Mouse (Mus musculus) megakaryocyte-erythroid progenitor cell, adult 5-6 weeks (primary cell): ENCODE results near the gene Slc35e4. TPM values are rescaled to one million over a fixed set of nuclear protein-coding genes. Genes with fewer than 3 reads are reported as not detected.
A peak's percentile ranks its signal among the peaks of the same experiment; 100 is the strongest.
"Not testable (repeated sequence)": the region's sequence is repeated elsewhere in the genome, so short reads cannot be mapped to it uniquely, and the experiment has no call there.

Experiments
- ATAC-seq: replicated peaks from 2 replicates; pipeline ENCODE4 v1.8.0; 2016; ENCODE audit warnings: mild to moderate bottlenecking, inconsistent platforms; ENCODE audit not compliant: severe bottlenecking, poor library complexity, low FRiP score, low TSS enrichment
- total RNA-seq, 2 experiments: library from RNA; stranded (forward) in 1 of 2; stranded (reverse) in 1 of 2; fragments of 200-1000, 215-1000 nt in 1 of 2; fragments of >200 nt in 1 of 2; fragmentation: Nextera tagmentation in 1 of 2; gene quantifications; 2 replicates each; pipeline ENCODE4 v1.2.3; 2014 to 2017

The Slc35e4 gene
- total RNA-seq, 2 experiments from 2014 or later, result 0.09 TPM; not detected in 1

DNA sequence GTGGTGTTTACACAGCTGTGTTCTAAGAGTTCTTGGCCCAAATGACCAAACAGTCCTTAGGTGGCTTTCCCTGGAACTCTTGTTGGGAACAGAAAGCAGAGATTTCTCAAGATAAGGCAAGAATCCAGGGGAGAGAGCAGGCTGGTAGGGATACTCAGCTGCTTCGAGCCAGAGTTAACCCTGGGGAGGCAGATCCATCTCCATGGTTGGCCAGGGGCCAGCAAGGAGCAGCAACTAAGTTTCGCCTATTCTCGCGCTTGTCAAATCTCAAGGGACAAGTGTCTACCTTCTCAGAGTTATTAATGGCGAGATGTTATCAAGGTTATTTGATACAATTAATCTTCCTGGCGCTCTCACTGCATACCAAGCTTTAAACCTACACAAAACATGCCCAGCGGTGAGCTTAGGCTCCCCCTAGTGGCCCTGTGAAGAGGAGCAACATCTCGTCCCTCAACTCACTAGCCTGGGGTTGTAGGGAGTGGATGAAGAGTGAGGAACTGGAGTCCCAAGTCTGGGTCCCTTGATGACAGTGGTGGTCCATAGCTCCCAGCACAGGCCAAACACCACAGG, 6.9 kb upstream of the Slc35e4 start:
- ATAC-seq, result peak; percentile 85

DNA sequence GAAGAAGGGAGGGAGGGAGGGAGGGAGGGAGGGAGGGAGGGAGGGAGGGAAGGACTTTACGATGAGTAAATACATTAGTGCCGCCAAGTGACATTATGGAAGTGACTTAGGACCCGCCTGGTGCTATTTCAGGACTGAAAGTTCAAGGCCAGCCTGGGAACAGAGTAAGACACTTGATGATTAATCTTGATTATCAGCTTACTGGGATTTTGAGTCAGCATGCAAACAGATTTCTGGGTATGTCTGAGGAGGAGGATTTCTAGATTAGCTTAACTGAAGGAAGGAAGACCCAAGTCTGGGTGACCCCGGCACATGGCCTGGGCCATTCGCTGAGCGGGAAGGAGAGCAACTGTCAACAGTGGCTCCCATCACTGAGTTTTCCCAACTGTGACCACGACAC, 6.0 kb upstream of the Slc35e4 start:
- no peak for ATAC-seq

DNA sequence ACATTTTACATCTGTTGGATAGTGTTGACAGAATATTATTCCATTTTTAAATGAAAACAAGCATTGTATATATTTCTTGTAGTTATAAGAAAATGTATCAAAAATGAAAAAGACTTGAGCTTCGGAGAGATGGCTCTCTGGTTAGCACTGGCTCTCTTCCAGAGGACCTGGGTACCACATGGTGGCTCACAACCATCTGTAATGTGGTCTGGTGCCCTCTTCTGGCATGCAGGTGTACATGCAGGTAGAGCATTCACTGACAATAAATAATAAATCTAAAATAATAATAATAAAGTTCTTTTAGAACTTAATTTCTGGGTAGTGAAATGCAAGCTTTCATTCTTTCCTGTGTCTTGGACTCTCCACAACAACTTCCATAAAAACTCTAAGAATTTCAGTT, 4.3 kb upstream of the Slc35e4 start:
- ATAC-seq, result no peak

DNA sequence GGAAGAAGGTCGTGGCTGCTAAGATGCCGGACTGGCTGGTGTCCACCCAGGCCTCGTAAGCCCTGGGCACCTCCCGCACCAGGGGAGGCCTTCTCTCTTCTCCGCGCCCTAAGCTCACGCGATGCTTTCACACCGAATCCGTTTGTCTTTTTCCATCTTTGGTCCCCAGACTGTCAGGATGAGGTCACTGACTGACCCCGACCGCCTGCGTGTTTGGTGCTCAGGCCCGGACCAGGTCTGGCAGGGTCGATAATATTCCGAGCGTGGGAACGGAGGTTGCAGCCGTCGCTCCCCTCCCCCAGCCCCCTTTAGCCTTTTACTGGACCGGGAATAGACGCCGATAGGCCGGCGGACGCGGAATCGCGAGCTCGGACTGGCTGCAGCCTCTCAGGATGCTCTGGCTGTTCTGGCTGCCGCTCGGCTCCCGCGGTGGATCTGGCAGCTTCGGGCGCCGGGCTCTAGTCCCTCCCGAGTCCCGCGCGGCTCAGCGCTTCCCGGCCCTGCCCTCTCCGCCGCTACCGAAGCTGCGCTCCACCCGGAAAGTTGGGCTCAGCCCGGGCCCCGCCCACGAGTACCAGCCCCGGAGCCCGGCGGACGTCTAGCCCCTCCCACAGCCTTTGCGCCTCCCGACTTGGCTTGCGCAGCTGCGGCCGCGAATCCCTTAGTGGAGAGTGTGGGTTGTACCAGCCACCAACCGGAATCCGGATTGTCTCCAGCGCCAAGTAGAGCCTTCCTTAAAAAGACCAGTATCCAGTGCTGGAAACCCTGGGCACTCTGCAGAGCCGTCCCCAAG, 952 bp downstream of the Slc35e4 start:
- peak; percentile 84 for ATAC-seq

DNA sequence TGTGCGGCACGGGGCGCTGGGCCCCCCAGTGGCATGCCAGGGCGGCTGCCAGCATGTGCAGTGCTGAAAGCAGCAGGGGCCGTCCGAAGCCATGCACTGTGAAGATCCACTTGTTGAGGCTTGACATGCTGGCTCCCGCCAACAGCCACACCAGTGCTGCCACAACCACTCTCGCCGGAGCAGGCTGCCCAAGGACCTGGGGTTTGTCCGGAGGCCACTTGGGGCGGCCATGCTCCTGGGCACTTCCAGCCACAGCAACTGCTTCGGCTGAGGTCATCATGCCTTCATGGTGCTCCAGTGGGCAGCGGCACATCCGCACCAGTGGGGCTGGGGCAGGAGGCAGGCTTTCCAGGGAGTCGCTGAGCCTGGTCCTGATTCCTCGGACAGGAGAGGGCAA, 1.6 kb downstream of the Slc35e4 start:
- ATAC-seq, result no peak

DNA sequence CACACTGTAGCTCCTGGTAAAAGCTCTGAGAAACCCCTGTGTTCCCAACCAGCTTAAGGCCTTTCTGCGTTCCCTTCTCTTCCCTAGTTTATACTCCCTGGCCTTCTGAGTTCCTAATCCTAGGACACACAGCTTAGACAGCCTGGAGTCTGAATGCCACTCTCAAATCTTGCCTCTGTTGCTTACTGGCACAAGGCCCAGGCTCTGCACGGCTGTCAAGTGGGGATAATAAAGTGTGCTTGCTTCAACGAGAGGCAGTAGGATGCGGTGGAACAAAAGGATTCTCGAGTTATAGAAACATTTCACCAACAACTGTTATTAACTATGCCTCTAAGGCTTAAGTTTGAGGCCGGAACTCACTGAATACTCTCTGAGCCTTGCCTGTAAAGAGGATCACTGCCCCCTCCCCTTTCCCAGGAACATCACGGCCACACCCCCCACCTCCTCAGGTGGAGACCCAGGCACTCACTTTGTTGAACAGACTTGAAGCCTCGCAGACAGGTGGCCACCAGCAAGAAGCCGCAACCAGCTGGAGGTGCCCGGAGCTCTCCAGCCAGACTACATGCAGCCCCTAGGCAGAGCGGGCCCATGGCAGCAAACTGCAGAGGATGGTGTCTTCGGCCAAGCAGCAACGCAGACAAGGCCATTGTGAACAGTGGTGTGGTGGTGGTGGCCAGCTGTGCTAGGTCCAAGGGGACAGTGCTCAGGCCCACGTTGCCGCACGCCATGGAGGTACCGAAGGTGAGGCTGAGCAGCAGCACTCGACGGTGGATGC, 2.2 kb downstream of the Slc35e4 start:
- ATAC-seq, result no peak

DNA sequence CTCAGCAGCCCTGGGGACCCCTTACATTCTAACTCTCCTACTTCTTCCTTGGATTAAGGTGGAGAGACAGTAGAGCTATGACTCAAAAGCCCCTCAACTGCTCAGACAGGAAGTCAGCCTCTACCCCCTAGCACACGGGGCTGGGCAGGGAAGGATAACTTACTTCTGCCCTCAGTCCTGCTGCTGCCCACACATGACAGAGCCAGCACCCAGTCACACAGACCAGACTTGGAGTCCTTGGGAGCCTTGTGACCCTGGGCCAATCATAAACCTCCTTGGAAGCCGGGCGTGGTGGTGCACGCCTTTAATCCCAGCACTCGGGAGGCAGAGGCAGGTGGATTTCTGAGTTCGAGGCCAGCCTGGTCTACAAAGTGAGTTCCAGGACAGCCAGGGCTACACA, 3.0 kb downstream of the Slc35e4 start:
- not testable (repeated sequence) for ATAC-seq

DNA sequence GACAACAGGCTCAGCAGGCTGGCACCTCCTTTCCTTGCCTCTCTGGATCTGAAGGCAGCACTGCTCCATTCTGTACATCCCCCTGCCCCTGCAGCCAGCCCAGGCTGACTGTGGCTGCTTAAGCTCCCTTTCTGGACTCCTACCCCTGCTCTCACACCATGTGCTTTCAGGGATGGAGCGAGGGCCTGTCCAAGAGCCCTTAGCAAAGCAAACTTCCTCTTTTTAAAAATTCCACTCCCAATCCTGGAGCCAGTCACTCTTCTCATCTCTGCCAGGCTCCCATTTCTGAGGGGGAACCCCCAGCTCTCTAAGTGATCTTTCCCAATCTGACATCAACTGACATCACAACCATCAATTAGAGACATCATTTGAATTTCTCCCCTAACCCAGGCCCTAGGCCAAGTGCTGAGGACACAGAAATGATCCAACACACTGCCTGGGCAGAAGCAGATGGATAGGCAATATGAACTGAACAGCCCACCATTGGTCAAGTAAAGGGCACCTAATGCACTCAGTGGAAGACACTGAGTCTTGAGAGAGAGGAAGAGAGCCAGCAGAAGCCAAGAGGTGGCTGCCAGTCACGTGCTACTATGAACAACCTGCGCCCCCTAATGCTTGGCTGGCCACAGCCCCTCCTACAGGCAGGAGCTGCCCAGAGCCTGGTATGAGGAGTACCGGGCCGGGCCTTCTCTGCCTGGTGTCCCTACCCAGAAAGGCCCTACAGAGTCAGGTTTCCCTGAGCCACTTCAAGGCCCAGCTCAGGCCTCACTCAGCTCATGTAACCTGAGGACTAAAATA, 3.8 kb downstream of the Slc35e4 start:
- ATAC-seq, result no peak

DNA sequence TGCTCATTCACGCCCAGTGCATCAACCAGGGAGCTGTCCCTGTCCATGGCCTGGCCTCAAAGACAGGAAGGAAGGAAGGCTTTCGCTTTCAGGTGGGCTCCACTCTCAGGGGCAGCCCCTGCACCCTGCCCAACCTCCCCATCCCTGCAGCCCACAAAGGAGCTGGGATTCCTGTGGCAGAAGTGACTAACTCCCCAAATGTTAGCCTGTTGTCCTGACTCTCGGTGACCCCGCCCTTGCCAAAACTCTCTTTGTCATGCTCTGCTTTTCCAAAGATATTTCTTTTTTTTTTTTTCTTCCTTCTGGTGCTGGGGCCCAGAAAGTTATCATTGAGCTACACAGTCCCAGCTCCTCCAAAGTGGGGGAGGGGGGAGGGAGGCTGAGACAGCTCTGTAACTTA, 5.2 kb downstream of the Slc35e4 start:
- no peak for ATAC-seq

DNA sequence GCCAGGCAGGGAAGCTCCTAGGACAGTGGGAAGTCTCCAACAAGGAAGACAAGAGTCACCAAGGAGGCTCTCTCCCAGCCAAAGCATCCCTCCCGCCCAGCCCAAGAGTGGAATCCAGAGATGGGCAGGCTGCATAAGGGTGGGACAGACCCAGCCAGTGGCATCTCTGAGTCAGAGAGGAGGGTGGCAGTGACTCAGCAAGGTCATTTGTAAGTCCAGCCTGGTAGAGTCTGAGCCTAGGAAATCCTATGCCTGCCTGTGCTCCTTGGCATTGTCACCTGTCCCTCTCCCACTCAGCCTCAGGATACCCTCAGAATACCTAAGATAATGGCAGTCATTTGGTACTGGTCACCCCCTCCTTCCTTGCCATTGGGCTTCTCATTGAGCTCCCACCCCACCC, 9.0 kb downstream of the Slc35e4 start:
- no peak for ATAC-seq

DNA sequence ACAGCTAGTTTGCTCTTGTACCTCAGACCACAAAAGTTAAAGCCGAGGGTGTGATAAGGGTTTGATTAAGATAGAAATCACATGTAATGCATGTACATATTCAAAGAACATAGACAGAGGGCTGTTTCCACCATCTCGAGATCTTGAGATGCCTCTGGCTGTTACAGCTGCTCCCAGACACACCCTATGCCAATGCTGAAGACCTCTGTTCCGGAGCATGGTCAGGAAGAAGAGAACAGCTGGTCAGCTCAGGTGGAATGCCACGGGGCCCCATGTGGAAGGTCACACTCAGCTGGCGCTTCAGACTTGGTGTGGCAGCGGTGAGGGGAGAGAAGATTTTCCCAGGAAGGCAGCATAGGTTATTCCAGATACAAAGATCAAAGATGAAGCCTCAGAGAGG, 9.8 kb downstream of the Slc35e4 start:
- no peak for ATAC-seq

DNA sequence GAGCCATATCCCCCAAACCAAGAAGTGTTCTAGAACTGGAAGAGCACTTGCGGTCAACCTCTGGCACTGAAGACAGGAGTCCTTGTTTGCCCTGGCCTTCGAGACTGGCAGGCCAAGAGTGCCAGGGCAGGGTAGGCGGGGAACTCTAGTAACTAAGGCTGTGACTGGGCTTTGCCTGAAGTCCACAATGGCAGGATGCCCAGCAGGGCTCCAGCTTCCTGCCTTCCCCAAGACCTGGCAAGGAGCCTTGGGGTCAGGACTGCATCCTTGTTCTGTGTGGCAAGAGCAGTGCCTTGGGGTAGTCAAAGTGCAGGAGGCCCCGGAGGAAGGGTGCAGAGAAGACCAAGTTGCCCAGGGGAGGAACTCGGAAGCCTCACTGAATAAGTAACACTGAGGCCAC, 11.4 kb downstream of the Slc35e4 start:
- ATAC-seq, result no peak

DNA sequence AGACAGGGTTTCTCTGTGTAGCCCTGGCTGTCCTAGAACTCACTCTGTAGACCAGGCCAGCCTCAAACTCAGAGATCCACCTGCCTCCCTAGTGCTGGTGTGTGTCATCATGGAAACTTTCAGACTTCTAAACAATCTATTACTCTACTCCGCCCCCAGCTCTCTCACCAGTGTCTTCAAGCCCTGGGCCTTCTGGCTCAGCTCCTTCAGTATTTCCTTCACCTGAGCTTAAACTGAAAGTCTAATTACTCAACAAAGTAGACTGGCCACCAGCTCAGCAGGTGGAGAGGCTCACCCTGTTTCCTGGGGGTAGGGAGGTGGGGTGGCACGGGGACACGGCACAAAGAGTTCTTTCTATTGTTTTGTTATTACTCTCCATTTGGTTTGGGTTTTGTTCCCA, 11.9 kb downstream of the Slc35e4 start:
- ATAC-seq, result no peak

DNA sequence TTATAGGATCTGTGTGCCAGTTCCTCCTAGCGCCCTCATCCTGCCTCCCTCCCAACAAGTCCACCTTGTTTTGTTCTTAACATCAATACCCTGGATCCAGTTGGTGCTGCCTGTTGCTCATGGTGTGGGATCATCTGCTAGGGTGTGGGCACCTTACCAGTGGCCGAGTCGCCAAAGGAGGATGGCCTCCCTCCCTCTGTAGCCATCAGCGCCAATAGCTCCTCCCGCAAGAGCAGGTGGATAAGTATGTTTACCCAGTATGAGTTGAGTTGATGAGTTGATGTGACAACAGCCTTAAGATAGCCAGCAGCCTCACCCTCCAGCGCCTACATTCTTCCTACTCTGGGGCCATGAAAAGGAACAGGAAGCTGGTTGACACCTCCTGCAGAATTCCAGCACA, 14.2 kb downstream of the Slc35e4 start:
- no peak for ATAC-seq

DNA sequence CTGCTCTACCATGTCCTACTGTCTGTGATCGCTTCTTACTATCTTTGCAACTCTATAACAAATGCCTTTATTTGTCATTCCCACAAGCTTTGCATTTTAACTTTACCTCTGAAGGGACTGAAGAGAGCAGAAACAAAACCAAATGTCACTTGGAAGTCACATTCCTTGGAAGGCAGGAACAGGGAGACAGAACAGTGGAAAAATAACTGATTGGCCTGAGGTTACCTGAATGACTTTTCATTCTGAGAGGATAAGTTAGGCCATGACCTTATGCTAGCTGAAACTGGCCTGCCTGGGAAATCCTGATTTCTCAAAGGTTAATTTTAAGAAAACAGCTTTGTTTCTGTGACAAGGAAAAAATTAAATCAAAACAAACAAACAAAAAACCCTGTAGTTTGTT, 18.5 kb downstream of the Slc35e4 start:
- ATAC-seq, result no peak

DNA sequence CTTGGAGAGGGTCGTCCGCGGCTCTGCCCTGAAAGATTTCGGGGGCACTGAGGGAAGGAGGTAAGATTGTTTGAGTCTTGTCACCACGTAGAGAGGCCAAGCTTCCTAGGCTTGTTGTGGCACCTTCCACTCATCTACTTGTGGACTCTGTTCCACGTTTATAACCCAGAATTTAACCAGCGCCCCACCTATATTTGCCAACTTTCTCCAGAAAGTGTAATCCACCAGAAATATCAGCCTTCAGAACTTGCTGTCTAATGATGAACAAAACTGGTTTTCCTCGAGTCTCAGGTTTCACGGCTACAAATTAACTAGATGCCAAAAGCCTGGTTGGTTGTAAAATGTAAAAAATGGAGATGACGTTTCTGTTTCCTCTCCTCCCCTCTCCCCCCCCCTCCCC, 19.0 kb downstream of the Slc35e4 start:
- peak; percentile 23; the same call in 1 of the 2 replicates for ATAC-seq

DNA sequence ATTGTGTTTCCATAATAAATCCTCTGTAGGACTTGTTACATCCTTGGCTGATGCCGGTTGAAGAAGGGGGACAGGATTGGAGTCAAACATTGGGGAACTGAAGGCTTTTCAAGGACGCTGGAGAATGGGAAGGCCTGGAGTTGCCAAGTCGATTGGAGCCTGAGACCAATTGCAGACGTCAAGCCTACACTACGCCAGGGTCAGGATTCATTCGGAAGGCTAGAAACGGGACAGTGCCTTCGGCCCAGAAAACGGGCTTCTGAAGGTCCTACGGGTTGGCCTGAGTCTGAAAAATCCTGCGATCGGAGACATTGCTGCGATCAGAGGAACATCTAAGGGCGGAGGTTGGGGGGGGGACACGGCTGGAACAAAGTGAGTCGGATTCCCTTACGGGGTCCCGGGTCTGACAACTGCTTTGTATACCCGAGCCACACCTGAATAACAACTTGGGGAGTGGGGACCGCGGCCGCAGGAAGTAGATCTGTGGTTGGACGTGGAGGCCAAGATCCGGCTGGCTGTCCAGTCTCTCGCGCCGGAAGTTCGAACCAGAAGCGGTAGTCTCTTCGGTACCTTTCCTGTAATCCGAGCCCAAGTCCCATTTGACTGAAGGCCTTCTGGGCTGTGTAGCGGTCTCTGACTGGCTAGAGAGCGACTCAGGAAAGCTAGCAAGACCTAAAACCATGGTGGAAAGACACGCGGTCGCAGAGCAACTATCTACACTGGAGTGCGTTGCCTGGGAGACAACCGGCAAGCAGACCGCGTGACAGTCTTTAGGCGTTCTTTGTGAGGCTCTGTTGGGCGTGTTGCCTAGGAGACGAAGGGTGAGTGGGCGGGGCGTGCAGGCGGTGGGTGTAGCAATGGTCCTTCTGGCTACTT, 19.8 kb downstream of the Slc35e4 start, which contains the start of the genes 4921536K21Rik and Dusp18:
Gene 4921536K21Rik (minus strand): TSS at position 693 of the 876 bp plus-strand sequence.
Gene Dusp18 (plus strand): TSS at position 835 of the 876 bp plus-strand sequence.
- ATAC-seq, result peak; percentile 99

DNA sequence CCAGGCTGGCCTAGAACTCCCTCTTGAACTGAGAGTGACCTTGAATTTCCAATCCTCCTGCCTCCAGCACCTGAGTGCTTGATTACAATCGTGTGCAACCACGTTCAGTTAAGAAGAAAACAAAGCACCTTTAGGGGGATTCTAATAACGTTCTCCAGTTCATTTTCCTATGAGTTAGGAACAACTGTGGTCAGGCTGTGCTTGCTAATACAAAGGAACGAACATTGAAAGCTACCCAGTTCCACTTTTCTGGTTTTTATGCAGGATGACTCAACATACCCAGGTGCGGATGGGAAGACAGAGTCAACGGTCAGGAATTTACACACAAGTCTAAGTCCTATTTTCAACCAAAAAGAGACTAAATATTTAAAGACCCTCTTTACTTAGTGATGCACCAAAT, 20.5 kb downstream of the Slc35e4 start:
- ATAC-seq, result no peak

DNA sequence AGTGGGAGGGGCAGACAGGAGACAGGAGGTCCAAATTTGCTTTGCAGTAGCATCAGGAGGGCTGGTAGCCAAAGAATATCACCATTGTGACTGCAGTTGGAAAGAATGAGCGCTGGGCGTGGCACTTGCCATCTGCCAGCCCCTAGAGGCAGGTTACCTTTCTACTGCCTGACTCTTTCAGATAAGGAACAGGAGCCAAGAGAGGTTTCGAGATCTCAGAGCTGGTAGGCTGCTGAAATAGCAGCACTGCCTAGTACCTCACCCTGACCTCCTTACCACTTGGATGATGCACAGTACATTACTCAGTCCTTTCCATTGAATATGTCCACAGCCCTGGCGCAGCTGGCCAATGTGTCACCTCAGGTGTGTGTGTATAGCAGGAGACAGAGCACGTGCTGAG, 27.1 kb downstream of the Slc35e4 start:
- ATAC-seq, result peak; percentile 98
